In genomic region chr15:94463251-94463650, GRCm38 (mm10) we compare ENCODE assay signal across 9 mouse cellular contexts. TPM values are rescaled to one million over a fixed set of nuclear protein-coding genes. Genes with fewer than 3 reads are reported as not detected.
DNase-seq lines count a peak whose midpoint lies in the region; ATAC-seq and TF ChIP-seq lines count a peak whose summit lies in the region.
"Had no signal": no experiment of that assay in that cellular context is flagged by ENCODE, and none has a peak within 500 bp of the region (broad histone marks: within the 10 kb centered on the region; RNA-seq: fewer than 3 reads in every experiment).

No protein-coding gene starts in this region.

- WGBS in stomach, postnatal 0 days, result 60% methylated on average over 3 of the region's 3 CpGs

- H3K27me3 ChIP-seq in stomach, postnatal 0 days (ENCODE audit: control insufficient read depth, insufficient read depth, low read length), result no peaks in the 10 kb centered on the region
- H3K27me3 ChIP-seq: liver, embryonic 15.5 days had no signal

- no peak overlapping the region for H3K9ac ChIP-seq in stomach, postnatal 0 days (ENCODE audit: low read length)
- H3K9ac ChIP-seq: liver, embryonic 15.5 days had no signal

- H3K36me3 ChIP-seq in stomach, postnatal 0 days (ENCODE audit: control insufficient read depth, insufficient read depth, low read length), result no peaks in the 10 kb centered on the region
- H3K36me3 ChIP-seq: liver, embryonic 15.5 days had no signal

- no peak overlapping the region for H3K4me2 ChIP-seq in stomach, postnatal 0 days (replicated peaks; ENCODE audit: low read depth)
- H3K4me2 ChIP-seq: liver, embryonic 15.5 days had no signal

- no peak for TF ChIP-seq EP300 in stomach, postnatal 0 days (optimal IDR thresholded peaks at IDR 0.05)

- no peak for ATAC-seq in stomach, postnatal 0 days (ENCODE audit: low FRiP score, low TSS enrichment)

- H3K4me3 ChIP-seq in gastrocnemius, adult 2 months, result no peak overlapping the region
- no peak overlapping the region for H3K4me3 ChIP-seq in stomach, postnatal 0 days (ENCODE audit: low read depth, low read length)
- H3K4me3 ChIP-seq: liver, embryonic 15.5 days had no signal

- intact Hi-C loops in heart, postnatal 25 days (cut with DNase I), result loop anchor here (5.0 kb wide), 1 partner anchor 196 kb away; no protein-coding TSS in a partner anchor
- intact Hi-C loops in gastrocnemius, adult 2 months (cut with DNase I), result loop anchor here (5.0 kb wide), 2 partner anchors 59 to 91 kb away; no protein-coding TSS in a partner anchor
- intact Hi-C loops in left cerebral cortex, postnatal 10 days (cut with DNase I), result no loop called here

- no peaks in the 10 kb centered on the region for H3K9me3 ChIP-seq in stomach, postnatal 0 days (ENCODE audit: control insufficient read depth, low read length)
- H3K9me3 ChIP-seq: liver, embryonic 15.5 days had no signal

- H3K4me1 ChIP-seq in stomach, postnatal 0 days (replicated peaks; ENCODE audit: control insufficient read depth, insufficient read depth), result no peaks in the 10 kb centered on the region
- H3K4me1 ChIP-seq: liver, embryonic 15.5 days had no signal

- no peak overlapping the region for H3K27ac ChIP-seq in gastrocnemius, adult 2 months
- H3K27ac ChIP-seq in stomach, postnatal 0 days (replicated peaks), result no peak overlapping the region
- H3K27ac ChIP-seq: liver, embryonic 15.5 days had no signal

- peak; percentile 74 for TF ChIP-seq CTCF in gastrocnemius, adult 2 months (IDR thresholded peaks at IDR 0.05)
- peak; percentile 73 for TF ChIP-seq CTCF in stomach, postnatal 0 days (IDR thresholded peaks at IDR 0.05; ENCODE audit: low read depth)

- peak; percentile 68 for DNase-seq in heart, postnatal 4 days
- no peak for DNase-seq in heart, postnatal 25 days (ENCODE audit: low spot score)
- DNase-seq in thymus, postnatal 4 days, result peak; percentile 18
- no peak for DNase-seq in thymus, adult 18-20 months
- DNase-seq in gastrocnemius, adult 2 months, result peak; percentile 73
- DNase-seq in stomach, postnatal 0 days (ENCODE audit: low spot score), result peak; percentile 29
- no peak for DNase-seq in left cerebral cortex, postnatal 10 days (ENCODE audit: extremely low spot score in 1 of 2, low spot score in 2 of 2)
- no peak for DNase-seq in cerebellum, postnatal 4 days (ENCODE audit: low spot score in 2 of 2)

RNA-seq across cellular contexts. Expression of gene Adamts20, which starts 2.0 kb away (rescaled TPM):
- total RNA-seq in heart, postnatal 4 days (2021), result 1 to 10 TPM in 1 of 2 experiments, under 1 TPM in 1; 0.95 to 1.6 TPM
- under 1 TPM; 0.28 to 0.34 TPM for total RNA-seq in heart, postnatal 25 days (2021)
- total RNA-seq in gastrocnemius, adult 2 months (2021), result 1 to 10 TPM; 2.9 to 5.4 TPM
- 0.40 and 0.64 TPM in 2 replicates for polyA plus RNA-seq in stomach, postnatal 0 days (2015; fragmentation: Nextera tagmentation; extraction: Ambion mirVana)
- 10 to 100 TPM; 12.5 to 14.2 TPM for total RNA-seq in left cerebral cortex, postnatal 10 days (2021)

Comparison
In these comparisons a context has a peak if more than half of its experiments do, and no peak if none do; other contexts are left out.
1. DNase-seq: peak in heart, postnatal 4 days (single experiment), thymus, postnatal 4 days (single experiment), gastrocnemius, adult 2 months (single experiment) and stomach, postnatal 0 days (single experiment); none in heart, postnatal 25 days (single experiment), thymus, adult 18-20 months (0 of 2), left cerebral cortex, postnatal 10 days (0 of 2) and cerebellum, postnatal 4 days (0 of 2).